Mouse (Mus musculus): ENCODE data around the gene Rbm45.

- TF ChIP-seq GATA1 (IDR thresholded peaks at IDR 0.05; ENCODE audit: borderline replicate concordance, low read length): no peak
- TF ChIP-seq FLI1 (IDR thresholded peaks at IDR 0.05; ENCODE audit: low read length): no peak
Observed at GRCm38 (mm10) chr2:76360226-76360625, 9.6 kb upstream of the Rbm45 start, which contains the start of gene Cyct.
